Mouse (Mus musculus) embryonic stem cell, embryonic (primary cell): ENCODE measurements at regions not wholly inside any gene's neighbourhood (a gene's known extent, or its start where the extent isn't known, plus 50 kb on each side); places are given as distances from the start of the nearest gene placed in this dataset.

Experiments
- CTCF ChIA-PET, 4 experiments: fragments of 300-600 bp in 2 of 4; fragments of 350-600 bp in 2 of 4; sonication (Branson Sonifier 250); formaldehyde crosslinking; loops; one replicate each; lab custom pipeline; 2022; ENCODE audit warnings: inconsistent platforms in 2 of 4; lab: Charles Lee
- POLR2A ChIA-PET, 4 experiments: fragments of 300-600 bp in 2 of 4; fragments of 350-600 bp in 2 of 4; sonication (Branson Sonifier 250); formaldehyde crosslinking; loops; one replicate each; lab custom pipeline; 2022; ENCODE audit warnings: antibody characterized with exemption in 4 of 4, inconsistent platforms in 1 of 4; lab: Charles Lee

DNA sequence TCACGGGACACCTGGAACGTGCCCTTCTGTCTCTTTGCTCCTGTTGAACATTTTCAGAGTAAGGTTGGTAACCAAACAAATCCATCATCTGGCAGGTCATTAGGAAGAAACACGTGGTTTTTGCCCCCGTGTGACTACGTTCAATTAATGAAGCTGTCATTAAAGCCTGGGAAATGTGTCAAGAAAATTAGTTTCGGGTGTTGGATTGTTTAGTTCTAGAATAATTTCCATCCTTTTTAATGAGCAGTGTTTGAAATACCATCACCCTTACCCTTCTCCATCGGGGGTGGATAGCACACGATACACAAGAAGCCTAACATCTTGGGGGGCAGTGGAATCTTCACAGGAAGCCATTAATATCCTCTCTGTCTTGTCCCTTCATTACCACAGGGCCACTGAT is 107.7 kb downstream of the Far1 start:
- POLR2A ChIA-PET = interaction anchor here in 1 of 4 experiments (1.0 kb wide), 1 partner anchor 99 kb away, joined by 3 read pairs; no protein-coding TSS in a partner anchor
- CTCF ChIA-PET = interaction anchor here in 1 of 4 experiments (0.6 kb wide), 1 partner anchor 88 kb away, joined by 4 read pairs; no protein-coding TSS in a partner anchor

DNA sequence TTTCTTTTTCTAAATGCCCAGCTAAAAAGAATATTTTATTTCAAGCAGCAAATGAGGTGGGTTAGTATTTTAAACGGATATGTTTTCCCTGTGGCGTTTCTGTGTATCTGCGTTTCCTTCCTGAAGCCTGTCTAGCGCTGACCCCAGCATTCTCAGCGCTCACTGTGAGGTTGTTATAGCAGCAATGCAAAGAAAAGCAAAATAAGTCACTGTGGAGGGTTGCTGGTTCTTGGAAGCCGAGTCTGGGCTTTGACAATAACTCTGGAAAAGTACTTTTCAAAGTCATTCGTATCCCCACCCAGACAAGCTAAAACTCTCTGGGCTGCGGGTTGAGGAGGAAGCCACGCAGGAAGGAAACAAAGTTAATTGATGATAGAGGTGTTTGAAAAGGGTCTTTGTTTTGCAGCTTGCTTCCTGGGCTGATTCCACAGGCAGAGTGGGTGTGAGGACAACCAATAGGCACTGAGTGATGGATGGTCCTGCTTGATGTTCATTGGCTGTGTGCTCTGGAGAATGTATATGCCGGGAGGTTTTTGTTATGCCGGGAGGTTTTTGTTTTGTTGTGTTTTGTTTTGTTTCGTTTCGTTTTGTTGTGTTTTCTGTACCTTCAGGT is 108.4 kb downstream of the Far1 start:
- ChIA-PET POLR2A (interaction anchor here in 1 of 4 experiments (1.0 kb wide), 2 partner anchors 99 to 245 kb away, joined by 3 read pairs; no protein-coding TSS in a partner anchor), CTCF (interaction anchor here in 1 of 4 experiments (0.6 kb wide), 1 partner anchor 88 kb away, joined by 4 read pairs; no protein-coding TSS in a partner anchor)

DNA sequence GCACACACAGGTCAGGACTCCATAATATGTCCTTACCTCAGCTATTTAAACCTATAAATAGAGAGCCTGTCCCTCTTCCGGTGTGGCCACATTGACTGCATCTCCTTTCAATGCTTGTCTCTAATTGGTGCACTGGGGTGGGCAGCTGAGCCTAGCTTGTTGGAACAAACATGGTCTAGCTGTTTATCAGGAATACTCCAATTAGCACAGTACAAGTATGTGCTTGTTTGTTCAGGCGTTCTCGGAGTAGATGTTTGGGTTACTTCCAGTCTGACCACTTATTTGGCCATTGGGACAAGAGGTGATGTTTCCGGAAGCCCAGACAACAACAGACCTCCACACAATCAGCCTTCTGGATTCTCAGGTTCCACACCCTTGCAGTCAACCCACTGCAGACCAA is 109.7 kb downstream of the Far1 start:
- ChIA-PET CTCF (interaction anchor here (0.5 to 1.1 kb wide), 6 partner anchors 14 to 1496 kb away, joined by 3 to 5 read pairs (median 3); no protein-coding TSS in a partner anchor), POLR2A (interaction anchor here in 1 of 4 experiments (0.7 to 1.2 kb wide), 4 partner anchors 10 to 254 kb away, joined by 3 read pairs; partner anchors contain the start of gene Btbd10)

DNA sequence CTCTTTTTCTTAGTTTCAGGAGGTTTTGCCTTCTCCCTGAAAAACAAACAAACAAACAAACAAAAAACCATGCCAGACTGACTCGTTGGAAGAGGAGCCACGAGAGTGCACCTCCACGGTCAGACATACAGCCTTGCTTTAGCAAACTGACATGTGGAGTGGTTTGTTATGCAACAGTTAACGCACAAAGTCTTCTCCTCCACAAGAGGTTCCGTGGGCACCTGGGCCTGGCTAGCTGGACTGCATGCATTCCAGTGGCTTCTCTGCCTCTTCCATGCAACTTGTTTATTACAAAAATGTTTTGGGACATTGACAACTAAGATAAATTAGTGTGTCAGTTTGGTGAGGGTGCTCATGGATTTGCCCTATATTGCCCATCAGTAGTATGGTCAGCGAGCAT is 110.3 kb downstream of the Far1 start:
- ChIA-PET POLR2A (interaction anchor here in 1 of 4 experiments (0.7 kb wide), 1 partner anchor 10 kb away, joined by 3 read pairs; no protein-coding TSS in a partner anchor), CTCF (interaction anchor here in 1 of 4 experiments (0.6 kb wide), 1 partner anchor 444 kb away, joined by 3 read pairs; no protein-coding TSS in a partner anchor)

DNA sequence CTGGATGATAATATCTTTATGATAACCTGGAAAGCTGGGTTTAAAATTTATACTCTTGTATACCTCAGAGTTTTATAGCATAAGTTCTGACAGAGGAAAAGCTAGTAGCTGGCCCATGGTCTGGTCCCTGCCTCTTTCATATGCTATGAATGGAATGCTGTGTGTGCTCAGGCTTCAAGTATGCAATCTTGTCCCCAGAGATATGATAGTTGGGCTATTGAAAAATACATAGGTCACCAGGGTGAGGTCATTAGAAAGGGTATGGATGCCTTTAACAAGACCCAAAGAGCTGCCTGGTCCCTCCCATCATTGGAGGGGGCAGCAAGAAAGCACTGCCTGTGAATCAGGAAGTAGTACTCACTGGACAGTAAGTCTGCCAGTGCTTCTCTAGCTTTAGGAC is 113.1 kb downstream of the Far1 start:
- POLR2A ChIA-PET = interaction anchor here in 2 of 4 experiments (0.6 to 1.3 kb wide), 2 partner anchors 11 to 33 kb away, joined by 3 to 4 read pairs; no protein-coding TSS in a partner anchor
- CTCF ChIA-PET = no interaction called here

DNA sequence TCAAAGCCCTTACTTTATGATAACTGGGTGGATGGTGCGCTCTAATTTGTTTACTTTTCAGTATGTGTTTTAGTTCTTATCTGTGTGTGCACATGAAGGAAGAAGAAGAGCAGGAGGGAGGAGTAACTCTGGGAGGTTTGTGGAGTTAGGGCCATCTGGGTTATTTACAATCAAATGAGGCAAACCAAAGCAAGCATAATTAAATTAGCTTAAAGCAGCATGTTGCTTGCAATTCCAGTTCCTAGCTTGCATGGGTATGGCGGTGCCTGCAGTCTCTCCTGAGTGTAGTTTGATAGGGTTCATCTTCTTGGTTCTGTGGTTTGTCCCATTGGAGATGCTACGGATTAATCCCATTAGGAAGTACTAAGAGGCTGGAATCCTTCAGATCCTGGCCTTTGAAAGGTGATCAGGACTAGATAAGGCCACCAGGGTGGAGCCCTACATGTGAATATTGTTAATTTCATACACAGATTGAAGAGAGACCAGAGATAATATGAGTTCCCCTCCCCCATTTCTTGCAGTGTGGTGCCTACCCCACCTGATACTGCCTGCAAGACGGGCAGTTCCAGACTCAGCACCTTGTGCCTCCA is 123.5 kb downstream of the Far1 start:
- POLR2A ChIA-PET = interaction anchor here in 2 of 4 experiments (1.1 to 1.6 kb wide), 3 partner anchors 16 to 268 kb away, joined by 3 to 5 read pairs (median 4); partner anchors contain the start of gene Btbd10 (in 1 of the 2)
- CTCF ChIA-PET = interaction anchor here in 2 of 4 experiments (0.7 to 1.3 kb wide), 2 partner anchors 15 to 68 kb away, joined by 3 read pairs; no protein-coding TSS in a partner anchor

DNA sequence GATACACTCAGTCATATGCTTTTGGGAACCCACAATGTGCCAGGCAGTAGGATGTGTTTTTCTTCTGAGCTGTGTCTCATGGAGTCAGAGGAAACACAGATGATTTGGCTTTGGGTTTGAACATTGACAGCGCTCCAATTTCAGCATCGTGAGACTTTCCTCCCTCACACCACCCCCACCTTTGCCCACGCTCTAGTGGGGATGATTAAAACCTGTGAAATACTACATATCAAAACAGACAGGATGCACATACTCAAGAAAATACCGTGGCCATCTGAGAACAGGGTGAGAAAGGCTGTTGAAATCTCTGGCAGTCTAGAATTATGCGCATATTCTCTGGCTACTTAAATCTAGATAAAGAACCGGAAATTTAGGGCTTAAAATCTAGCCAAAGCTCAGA is 124.5 kb downstream of the Far1 start:
- ChIA-PET CTCF (interaction anchor here in 2 of 4 experiments (0.7 to 1.3 kb wide), 2 partner anchors 14 to 67 kb away, joined by 3 read pairs; no protein-coding TSS in a partner anchor), POLR2A (interaction anchor here in 1 of 4 experiments (1.1 to 1.2 kb wide), 2 partner anchors 14 to 17 kb away, joined by 3 read pairs; no protein-coding TSS in a partner anchor)

DNA sequence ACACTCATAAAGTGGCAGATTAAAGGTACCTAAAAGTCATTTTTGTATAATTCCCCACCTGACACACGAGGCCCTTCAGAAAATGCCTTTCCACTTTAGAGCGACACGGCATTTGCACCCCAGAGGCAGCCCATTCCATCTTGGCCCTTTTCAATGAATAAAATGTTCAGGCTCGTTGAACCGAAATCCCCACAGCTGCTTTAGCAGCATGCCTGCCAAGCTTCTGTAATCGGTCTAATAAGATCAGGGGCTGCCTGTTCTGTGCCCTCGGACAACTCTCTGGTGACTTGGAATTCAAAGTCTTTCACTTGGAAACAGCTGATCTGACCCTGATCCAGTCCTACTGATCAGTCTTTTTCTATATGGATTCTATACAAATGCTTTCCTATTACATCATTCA is 123.3 kb upstream of the Spon1 start:
- ChIA-PET POLR2A (interaction anchor here in 1 of 4 experiments (2.5 kb wide), 1 partner anchor 10 kb away, joined by 9 read pairs; no protein-coding TSS in a partner anchor), CTCF (no interaction called here)

DNA sequence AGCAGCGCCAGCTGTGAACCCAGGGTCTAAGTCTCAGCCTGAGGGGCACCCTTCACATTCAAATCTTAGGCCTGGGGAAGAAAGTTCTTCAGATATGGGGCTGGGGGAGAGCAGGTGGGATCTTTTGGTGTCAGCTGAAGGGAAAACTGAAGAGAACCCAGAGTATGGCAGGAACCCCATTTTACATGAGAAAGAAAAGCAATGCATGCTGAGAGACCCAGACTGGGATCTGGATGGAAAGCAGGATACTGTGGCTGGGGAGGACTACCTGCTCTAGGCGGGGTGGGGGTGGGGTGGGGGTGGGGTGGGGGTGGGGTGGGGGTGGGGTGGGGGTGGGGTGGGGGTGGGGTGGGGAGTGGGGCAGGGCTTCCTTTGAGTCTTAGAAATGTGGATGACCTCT is 115.2 kb upstream of the Spon1 start:
- CTCF ChIA-PET = interaction anchor here in 1 of 4 experiments (0.6 kb wide), 1 partner anchor 33 kb away, joined by 3 read pairs; no protein-coding TSS in a partner anchor
- POLR2A ChIA-PET = interaction anchor here in 3 of 4 experiments (0.5 to 2.4 kb wide), 6 partner anchors 14 to 1234 kb away, joined by 3 to 10 read pairs (median 3); partner anchors contain the start of gene Btbd10 (in 2 of the 3)

DNA sequence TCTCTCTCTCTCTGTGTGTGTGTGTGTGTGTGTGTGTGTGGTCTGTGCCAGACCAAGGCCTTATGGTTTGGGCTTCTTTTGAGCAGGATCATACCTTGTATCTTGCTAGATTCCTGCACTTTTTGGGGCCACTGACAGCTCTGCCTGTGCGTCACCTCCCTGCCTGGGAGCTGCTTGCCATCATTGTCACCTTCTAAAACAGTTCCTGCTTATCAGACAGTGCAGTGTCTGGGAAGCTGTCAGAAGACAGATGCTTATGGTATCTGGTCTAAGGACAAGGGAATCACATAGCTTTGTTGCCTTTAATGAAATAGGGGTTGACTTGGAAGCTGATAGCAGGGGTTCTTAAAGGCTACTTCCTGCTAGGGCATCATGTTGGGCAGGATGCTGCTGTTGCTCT is 114.1 kb upstream of the Spon1 start:
- CTCF ChIA-PET = interaction anchor here in 3 of 4 experiments (0.6 to 1.5 kb wide), 3 partner anchors 14 to 782 kb away, joined by 3 to 4 read pairs (median 4); no protein-coding TSS in a partner anchor
- POLR2A ChIA-PET = interaction anchor here in 2 of 4 experiments (1.3 to 2.4 kb wide), 5 partner anchors 9 to 283 kb away, joined by 3 to 10 read pairs (median 5); partner anchors contain the start of gene Btbd10 (in 2 of the 2)

DNA sequence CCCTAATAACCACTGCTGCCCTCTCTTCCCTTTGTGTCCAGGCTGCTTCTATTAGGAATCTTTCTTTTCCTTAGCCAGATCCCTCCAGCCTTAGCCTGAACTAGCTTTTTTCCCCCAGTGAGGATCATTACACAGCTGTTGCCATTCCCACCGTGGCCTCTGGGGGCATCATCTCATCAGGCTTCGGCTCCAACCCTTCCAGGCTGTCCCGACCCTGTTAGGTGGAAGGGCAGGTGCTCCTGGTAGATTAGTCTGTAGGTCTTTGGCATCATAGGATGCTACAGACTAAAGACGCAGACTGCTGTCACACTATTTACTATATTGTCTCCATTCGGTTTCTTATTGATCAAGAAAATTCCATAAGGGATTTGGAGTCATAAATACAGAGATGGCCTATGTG is 112.7 kb upstream of the Spon1 start:
- POLR2A ChIA-PET = interaction anchor here in 3 of 4 experiments (0.7 to 2.4 kb wide), 10 partner anchors 10 to 284 kb away, joined by 3 to 10 read pairs (median 4); partner anchors contain the start of gene Btbd10 (in 3 of the 3)
- CTCF ChIA-PET = interaction anchor here in 3 of 4 experiments (0.6 to 1.4 kb wide), 5 partner anchors 17 to 294 kb away, joined by 3 to 4 read pairs (median 3); no protein-coding TSS in a partner anchor

DNA sequence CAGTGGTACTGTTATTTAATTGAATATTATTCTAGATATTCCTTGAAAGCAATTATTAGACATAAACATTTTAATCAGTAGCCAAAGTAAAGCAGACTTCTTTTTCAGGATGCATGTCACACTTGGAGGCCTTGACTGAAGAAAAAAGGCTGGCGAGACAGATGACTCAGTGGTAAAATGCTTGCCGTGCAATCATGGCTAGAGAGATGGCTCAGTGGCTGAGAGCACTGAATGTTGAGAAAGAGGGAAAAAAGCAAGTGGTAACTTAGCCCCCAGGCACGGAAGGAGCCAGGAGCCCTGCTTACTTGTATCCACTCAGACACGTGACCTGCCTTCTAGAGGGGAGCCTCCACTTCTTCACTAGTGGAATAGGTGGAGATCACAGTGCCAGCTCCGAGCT is 110.5 kb upstream of the Spon1 start:
- CTCF ChIA-PET = interaction anchor here in 1 of 4 experiments (0.7 kb wide), 1 partner anchor 49 kb away, joined by 4 read pairs; no protein-coding TSS in a partner anchor

DNA sequence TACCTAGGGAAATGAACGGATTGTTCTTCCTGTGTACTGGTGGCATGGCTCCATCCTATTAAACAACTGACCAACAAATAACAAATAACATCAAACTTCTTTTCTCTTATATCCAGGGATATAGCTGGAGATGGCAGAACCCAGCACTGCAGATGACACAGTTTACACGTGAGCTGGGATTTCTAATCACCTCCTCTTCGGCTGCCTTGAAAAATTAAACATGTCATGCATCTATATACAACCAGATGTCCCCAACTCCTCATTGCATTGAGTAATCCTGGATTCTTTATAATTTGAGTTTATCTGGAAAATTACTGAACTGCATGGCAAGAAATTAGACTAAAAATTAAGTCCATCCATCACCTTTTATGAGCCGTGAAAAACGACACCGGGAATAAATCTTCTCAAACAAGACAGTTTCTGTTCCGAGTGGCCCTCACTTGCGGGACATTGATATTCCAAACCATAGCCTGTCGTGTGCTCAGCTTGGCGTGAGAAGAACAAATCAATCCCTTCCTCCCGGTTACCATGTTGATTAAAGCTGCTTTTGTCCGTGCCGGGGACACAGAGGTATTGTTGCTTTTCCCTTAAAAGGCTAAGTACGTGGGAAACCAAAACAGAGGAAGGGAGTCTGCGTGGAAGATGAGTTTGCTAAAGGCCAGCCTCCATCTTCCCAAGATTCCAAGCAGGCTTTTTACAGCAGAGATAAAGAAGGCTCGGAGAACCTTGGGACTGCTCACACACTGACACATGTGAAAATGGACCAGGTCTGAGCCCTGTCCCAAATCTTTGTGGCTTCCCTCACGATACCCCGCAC is 92.8 kb upstream of the Spon1 start:
- ChIA-PET POLR2A (interaction anchor here in 1 of 4 experiments (1.1 kb wide), 1 partner anchor 304 kb away, joined by 3 read pairs; the partner anchor contains the start of gene Btbd10), CTCF (no interaction called here)

More for the DNA sequence above, 110.5 kb upstream of the Spon1 start:
- POLR2A ChIA-PET = interaction anchor here in 1 of 4 experiments (1.1 kb wide), 1 partner anchor 18 kb away, joined by 3 read pairs; no protein-coding TSS in a partner anchor

DNA sequence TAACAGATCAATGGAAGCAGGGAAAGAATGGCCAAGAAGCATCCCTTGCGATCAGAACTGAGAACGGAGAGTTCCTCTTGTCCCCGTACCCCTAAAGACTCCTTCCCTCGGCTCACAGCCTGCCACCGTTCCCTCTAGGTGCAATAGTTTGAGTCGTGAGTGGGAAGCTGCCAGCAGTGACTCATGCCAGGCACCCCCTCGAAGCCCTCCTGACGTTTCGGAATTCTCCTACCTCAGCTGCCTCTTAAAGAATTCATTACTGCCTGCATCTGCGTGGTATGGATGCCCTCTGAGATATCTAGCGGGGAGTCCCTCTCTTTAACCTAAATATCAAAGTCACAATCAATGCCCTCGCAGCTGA is 92.2 kb upstream of the Spon1 start:
- ChIA-PET CTCF (interaction anchor here in 1 of 4 experiments (0.9 kb wide), 1 partner anchor 38 kb away, joined by 4 read pairs; no protein-coding TSS in a partner anchor), POLR2A (interaction anchor here in 1 of 4 experiments (1.1 kb wide), 2 partner anchors 21 to 304 kb away, joined by 3 read pairs; partner anchors contain the start of gene Btbd10)

DNA sequence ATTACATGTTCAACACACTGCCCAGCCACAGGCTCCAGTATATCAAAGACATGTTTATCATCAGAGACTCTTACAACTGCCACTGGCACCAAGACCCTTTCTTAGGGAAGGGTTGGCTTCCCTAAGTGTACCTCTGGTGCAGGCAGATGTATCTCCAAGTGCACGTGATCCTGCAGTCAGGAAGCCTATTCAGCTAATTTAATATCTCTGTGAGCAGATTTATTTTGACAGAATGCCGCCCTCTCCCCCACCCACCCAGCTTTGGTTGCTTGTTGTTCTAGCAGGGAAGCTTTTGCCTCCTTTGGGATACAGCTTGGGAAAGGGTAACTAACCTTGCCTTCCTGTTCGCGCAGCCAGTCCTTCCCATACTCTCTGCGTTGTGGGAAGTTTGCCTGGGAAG is 83.5 kb upstream of the Spon1 start:
- ChIA-PET POLR2A (no interaction called here), CTCF (no interaction called here)

DNA sequence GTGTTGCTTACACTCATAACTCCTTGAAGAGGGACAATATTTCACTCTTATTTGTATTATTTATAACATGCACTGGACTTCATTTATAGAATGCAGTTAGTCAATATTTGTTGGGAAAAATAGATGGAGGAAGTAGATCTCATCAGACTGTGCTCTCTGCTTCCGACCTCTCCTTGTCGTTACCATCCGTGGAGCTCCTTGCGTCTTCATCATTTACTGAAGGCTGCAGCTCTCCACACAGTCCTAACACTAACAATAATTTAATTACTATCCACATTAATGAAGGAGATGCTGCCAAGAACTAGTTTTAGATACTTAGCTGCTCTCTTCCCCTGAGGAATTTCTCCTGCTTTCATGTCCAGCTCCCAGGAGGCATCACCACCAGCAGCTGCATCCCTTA is 80.4 kb upstream of the Spon1 start:
- ChIA-PET CTCF (interaction anchor here in 2 of 4 experiments (0.5 to 1.0 kb wide), 2 partner anchors 32 to 213 kb away, joined by 3 read pairs; no protein-coding TSS in a partner anchor), POLR2A (no interaction called here)

DNA sequence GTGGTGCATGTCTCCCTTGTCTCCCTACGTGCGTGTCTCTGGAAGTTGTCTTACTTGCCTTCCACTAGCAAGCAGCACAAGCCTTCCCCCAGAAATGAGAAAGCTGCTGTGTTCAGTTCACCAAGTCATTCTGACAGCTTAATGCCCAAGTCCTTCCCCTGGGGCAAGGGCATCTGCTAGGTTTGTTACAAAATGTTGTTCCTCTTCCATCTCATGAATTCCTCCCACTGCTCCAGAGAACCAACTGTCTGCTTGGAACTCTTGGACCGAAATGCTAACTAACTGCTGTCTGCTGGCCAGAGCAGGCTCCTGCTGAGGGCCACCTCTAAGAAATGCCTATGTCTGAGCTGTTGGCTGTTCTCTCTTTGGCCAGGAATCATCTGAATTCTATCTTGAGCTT is 79.3 kb upstream of the Spon1 start:
- POLR2A ChIA-PET = no interaction called here
- CTCF ChIA-PET = no interaction called here
